Mouse (Mus musculus) bone marrow macrophage, adult 2 months (primary cell): ENCODE data around the gene Sf3a3.

Source experiments
- CTCF ChIP-seq: IDR thresholded peaks from 2 replicates; pipeline ENCODE4 v1.5.1; 2012; ENCODE audit warnings: low read depth, mild to moderate bottlenecking, low read length, moderate library complexity
- POLR2A ChIP-seq: IDR thresholded peaks from 2 replicates; pipeline ENCODE4 v1.6.1; 2012; ENCODE audit warnings: mild to moderate bottlenecking, low read depth, low read length, borderline replicate concordance

DNA sequence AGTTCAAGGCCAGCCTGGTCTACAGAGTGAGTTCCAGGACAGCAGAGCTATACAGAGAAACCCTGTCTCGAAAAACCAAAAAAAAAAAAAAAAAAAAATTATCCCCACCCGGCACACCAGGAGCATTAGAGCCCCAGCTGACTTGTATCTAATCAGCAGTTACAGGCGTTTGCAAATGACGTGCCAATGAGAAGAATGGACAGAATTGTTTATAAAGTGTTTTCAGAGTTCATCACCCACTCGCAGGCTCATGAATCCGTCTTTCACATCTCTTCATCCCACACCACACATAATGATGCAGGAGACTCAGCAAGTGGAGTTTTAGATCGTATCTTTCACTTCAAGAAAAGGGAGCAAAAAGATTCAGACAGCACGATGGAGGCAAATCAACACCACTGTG is 29.1 kb upstream of the Sf3a3 start:
- TF ChIP-seq CTCF: no peak
- TF ChIP-seq POLR2A: no peak
